In the genomic region with DNA sequence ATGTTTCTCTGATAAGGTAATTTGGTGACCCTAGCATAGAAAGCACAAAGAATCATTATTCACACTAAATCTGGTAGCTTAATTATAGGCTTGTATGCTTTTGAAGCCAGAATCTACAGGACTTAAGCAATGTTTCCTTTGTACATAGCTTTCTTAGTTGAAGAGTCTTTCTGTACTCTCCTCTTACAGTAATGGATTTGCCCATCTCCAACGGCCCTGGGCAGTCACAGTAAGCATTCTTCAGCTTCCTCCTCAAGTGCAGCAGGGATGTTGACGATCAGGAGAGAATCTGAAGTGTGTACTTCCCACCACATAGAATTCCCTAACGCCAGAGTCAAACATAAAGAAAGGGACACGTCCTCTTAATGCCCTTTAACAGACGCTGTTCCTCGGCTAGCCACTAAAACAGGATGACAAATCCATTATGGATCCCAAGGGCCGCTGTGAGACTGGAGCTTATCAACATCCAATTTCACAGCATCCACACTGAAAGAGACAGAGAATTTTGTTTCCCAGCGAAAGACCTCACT, we compare ENCODE assay signal across 19 mouse cellular contexts.
A peak's percentile ranks its signal among the peaks of the same experiment; 100 is the strongest.
DNase-seq lines count a peak whose midpoint lies in the region; ATAC-seq and TF ChIP-seq lines count a peak whose summit lies in the region.
"Had no signal": no experiment of that assay in that cellular context is flagged by ENCODE, and none has a peak within 500 bp of the region (broad histone marks: within the 10 kb centered on the region; RNA-seq: fewer than 3 reads in every experiment).

No protein-coding gene starts in this region.

- H3K36me3 ChIP-seq in lung, embryonic 14.5 days (ENCODE audit: insufficient read depth), result no peaks in the 10 kb centered on the region
- no peaks in the 10 kb centered on the region for H3K36me3 ChIP-seq in hindbrain, embryonic 15.5 days
- no peaks in the 10 kb centered on the region for H3K36me3 ChIP-seq in midbrain, postnatal 0 days (ENCODE audit: insufficient read depth, low read length)
- H3K36me3 ChIP-seq: heart, embryonic 13.5 days; liver, embryonic 13.5 days had no signal

- peak; percentile 23; the same call in 1 of the 2 replicates for ATAC-seq in lung, embryonic 14.5 days (ENCODE audit: insufficient read depth)
- ATAC-seq in hindbrain, embryonic 15.5 days (ENCODE audit: low FRiP score, low read depth), result no peak
- no peak for ATAC-seq in midbrain, postnatal 0 days (ENCODE audit: low FRiP score)
- ATAC-seq: activated CD4-positive, CD25-positive, alpha-beta regulatory T cell, adult 4 months had no signal

- no peak overlapping the region for H3K9ac ChIP-seq in lung, embryonic 14.5 days
- no peak overlapping the region for H3K9ac ChIP-seq in hindbrain, embryonic 15.5 days
- H3K9ac ChIP-seq in midbrain, postnatal 0 days (replicated peaks; ENCODE audit: low read length, poor library complexity, severe bottlenecking), result peak overlapping the region; percentile 29; the same call in 1 of the 2 replicates
- H3K9ac ChIP-seq: heart, embryonic 13.5 days; liver, embryonic 13.5 days had no signal

- no peak overlapping the region for H3K4me2 ChIP-seq in lung, embryonic 14.5 days
- H3K4me2 ChIP-seq in hindbrain, embryonic 15.5 days, result no peak overlapping the region
- H3K4me2 ChIP-seq in midbrain, postnatal 0 days (ENCODE audit: low read depth, low read length, poor library complexity, severe bottlenecking), result no peak overlapping the region
- H3K4me2 ChIP-seq: heart, embryonic 13.5 days; liver, embryonic 13.5 days had no signal

- peak; percentile 24 for DNase-seq in lung, embryonic 14.5 days
- no peak for DNase-seq in lung, postnatal 14 days
- peak; percentile 32 for DNase-seq in embryo, embryonic 10.5 days (ENCODE audit: low spot score)
- peak; percentile 12 for DNase-seq in midbrain, postnatal 0 days (ENCODE audit: low spot score)
- no peak for DNase-seq in layer of hippocampus, postnatal 36 days
- DNase-seq in layer of hippocampus, adult 9-11 months, result no peak
- DNase-seq in heart, adult 8-10 months (ENCODE audit: low spot score), result no peak
- DNase-seq: adrenal gland, postnatal 25 days; cerebellum, postnatal 10 days; gastrocnemius, postnatal 25 days; kidney, adult 9 months; kidney, postnatal 4 days; liver, embryonic 13.5 days; thymus, postnatal 36 days had no signal

- H3K27me3 ChIP-seq in lung, embryonic 14.5 days (ENCODE audit: insufficient read depth, low read length), result no peaks in the 10 kb centered on the region
- no peaks in the 10 kb centered on the region for H3K27me3 ChIP-seq in hindbrain, embryonic 15.5 days
- H3K27me3 ChIP-seq in midbrain, postnatal 0 days (ENCODE audit: insufficient read depth, low read length), result no peaks in the 10 kb centered on the region
- H3K27me3 ChIP-seq: heart, embryonic 13.5 days; liver, embryonic 13.5 days; megakaryocyte, embryonic 14.5 days had no signal

- TF ChIP-seq CTCF in lung, embryonic 14.5 days (IDR thresholded peaks at IDR 0.05; ENCODE audit: low read depth), result no peak
- no peak for TF ChIP-seq CTCF in midbrain, postnatal 0 days (IDR thresholded peaks at IDR 0.05)

- H3K4me1 ChIP-seq in lung, embryonic 14.5 days (ENCODE audit: insufficient read depth), result peaks cover 2% of the 10 kb centered on the region; the same call in 1 of the 2 replicates
- H3K4me1 ChIP-seq in hindbrain, embryonic 15.5 days (replicated peaks), result peaks cover 16% of the 10 kb centered on the region
- H3K4me1 ChIP-seq in midbrain, postnatal 0 days (ENCODE audit: insufficient read depth, low read length), result peaks cover 5% of the 10 kb centered on the region; the same call in 1 of the 2 replicates
- H3K4me1 ChIP-seq: liver, embryonic 13.5 days; megakaryocyte, embryonic 14.5 days had no signal

- H3K4me3 ChIP-seq in lung, embryonic 14.5 days (ENCODE audit: low read depth, low read length), result no peak overlapping the region
- H3K4me3 ChIP-seq in hindbrain, embryonic 15.5 days, result no peak overlapping the region
- H3K4me3 ChIP-seq in midbrain, postnatal 0 days (ENCODE audit: low read depth, low read length), result no peak overlapping the region
- H3K4me3 ChIP-seq: heart, embryonic 13.5 days; liver, embryonic 13.5 days; megakaryocyte, embryonic 14.5 days had no signal

- H3K27ac ChIP-seq in lung, embryonic 14.5 days (ENCODE audit: low read depth), result no peak overlapping the region
- H3K27ac ChIP-seq in hindbrain, embryonic 15.5 days (replicated peaks), result peak overlapping the region; percentile 55; the same call in 1 of the 2 replicates
- H3K27ac ChIP-seq in midbrain, postnatal 0 days (ENCODE audit: low read depth, low read length), result no peak overlapping the region
- H3K27ac ChIP-seq: heart, embryonic 13.5 days; liver, embryonic 13.5 days; stomach, postnatal 0 days had no signal

- H3K9me3 ChIP-seq in lung, embryonic 14.5 days (ENCODE audit: low read depth, low read length), result no peaks in the 10 kb centered on the region
- no peaks in the 10 kb centered on the region for H3K9me3 ChIP-seq in hindbrain, embryonic 15.5 days
- no peaks in the 10 kb centered on the region for H3K9me3 ChIP-seq in midbrain, postnatal 0 days (ENCODE audit: low read length)
- H3K9me3 ChIP-seq: heart, embryonic 13.5 days; liver, embryonic 13.5 days had no signal

- 14% methylated on average over 8 of the region's 8 CpGs for WGBS in lung, embryonic 14.5 days
- WGBS in hindbrain, embryonic 15.5 days, result 24% methylated on average over 8 of the region's 8 CpGs
- 14% methylated on average over 8 of the region's 8 CpGs for WGBS in midbrain, postnatal 0 days

Comparison
In these comparisons a context has a peak if more than half of its experiments do, and no peak if none do; other contexts are left out.
1. DNase-seq: peak in lung, embryonic 14.5 days (single experiment), embryo, embryonic 10.5 days (single experiment) and midbrain, postnatal 0 days (single experiment); none in lung, postnatal 14 days (single experiment), layer of hippocampus, postnatal 36 days (0 of 2), layer of hippocampus, adult 9-11 months (single experiment) and heart, adult 8-10 months (single experiment).